Mouse (Mus musculus): ENCODE measurements at regions not wholly inside any gene's neighbourhood (a gene's known extent, or its start where the extent isn't known, plus 50 kb on each side); places are given as distances from the start of the nearest gene placed in this dataset.

GRCm38 (mm10) chr4:142865593-142865992 is 347.2 kb downstream of the Prdm2 start:
- no peak for DNase-seq (ENCODE audit: low spot score)

GRCm38 (mm10) chr4:142863939-142864338 is 348.9 kb downstream of the Prdm2 start:
- DNase-seq (ENCODE audit: low spot score): no peak

GRCm38 (mm10) chr4:142860441-142860840 is 352.4 kb downstream of the Prdm2 start:
- DNase-seq (ENCODE audit: low spot score): no peak

GRCm38 (mm10) chr4:142856626-142857025 is 356.2 kb downstream of the Prdm2 start:
- no peak for DNase-seq (ENCODE audit: low spot score)

GRCm38 (mm10) chr4:142855635-142856034 is 357.2 kb downstream of the Prdm2 start:
- DNase-seq (ENCODE audit: low spot score): no peak

GRCm38 (mm10) chr4:142853924-142854323 is 358.9 kb downstream of the Prdm2 start:
- DNase-seq (ENCODE audit: low spot score): no peak

GRCm38 (mm10) chr4:142845066-142845696 is 367.6 kb downstream of the Prdm2 start:
- DNase-seq (ENCODE audit: low spot score): no peak

GRCm38 (mm10) chr4:142839540-142839939 is 373.3 kb downstream of the Prdm2 start:
- DNase-seq (ENCODE audit: low spot score): no peak

GRCm38 (mm10) chr4:142838363-142838964 is 374.3 kb downstream of the Prdm2 start:
- no peak for DNase-seq (ENCODE audit: low spot score)

GRCm38 (mm10) chr4:142837636-142838035 is 375.2 kb downstream of the Prdm2 start:
- no peak for DNase-seq (ENCODE audit: low spot score)

GRCm38 (mm10) chr4:142829711-142830110 is 383.1 kb downstream of the Prdm2 start:
- DNase-seq (ENCODE audit: low spot score): no peak

- no peak for DNase-seq (ENCODE audit: low spot score)
These were observed 383.8 kb downstream of the Prdm2 start for GRCm38 (mm10) chr4:142828969-142829368.

GRCm38 (mm10) chr4:142826250-142826893 is 386.4 kb downstream of the Prdm2 start:
- DNase-seq (ENCODE audit: low spot score): no peak

- DNase-seq (ENCODE audit: low spot score): no peak
These were observed 387.0 kb downstream of the Prdm2 start for GRCm38 (mm10) chr4:142825786-142826185.

GRCm38 (mm10) chr4:142818440-142818839 is 394.4 kb downstream of the Prdm2 start:
- DNase-seq (ENCODE audit: low spot score): no peak

- DNase-seq (ENCODE audit: low spot score): no peak
These were observed 395.8 kb downstream of the Prdm2 start for GRCm38 (mm10) chr4:142816986-142817385.

- DNase-seq (ENCODE audit: low spot score): no peak
These were observed 409.0 kb downstream of the Prdm2 start for GRCm38 (mm10) chr4:142803819-142804218.

GRCm38 (mm10) chr4:142799291-142799690 is 413.5 kb downstream of the Prdm2 start:
- no peak for DNase-seq (ENCODE audit: low spot score)

- no peak for DNase-seq (ENCODE audit: low spot score)
These were observed 414.0 kb downstream of the Prdm2 start for GRCm38 (mm10) chr4:142798834-142799233.

- DNase-seq (ENCODE audit: low spot score): no peak
These were observed 420.2 kb downstream of the Prdm2 start for GRCm38 (mm10) chr4:142792606-142792970.

- DNase-seq (ENCODE audit: low spot score): no peak
These were observed 420.8 kb downstream of the Prdm2 start for GRCm38 (mm10) chr4:142791823-142792605.

GRCm38 (mm10) chr4:142789048-142789447 is 423.7 kb downstream of the Prdm2 start:
- no peak for DNase-seq (ENCODE audit: low spot score)

Data from thymus, postnatal 0 days (tissue).